In genomic region chr5:24373807-24374206, GRCm38 (mm10) we compare ENCODE assay signal across 23 mouse cellular contexts. TPM values are rescaled to one million over a fixed set of nuclear protein-coding genes. Genes with fewer than 3 reads are reported as not detected.
"Had no signal": no experiment of that assay in that cellular context is flagged by ENCODE, and none has a peak within 500 bp of the region (broad histone marks: within the 10 kb centered on the region; RNA-seq: fewer than 3 reads in every experiment).

No protein-coding gene starts in this region.

- H3K27me3 ChIP-seq: kidney, embryonic 15.5 days; limb, embryonic 13.5 days; lung, embryonic 15.5 days; midbrain, embryonic 12.5 days; midbrain, embryonic 15.5 days; neural tube, embryonic 12.5 days; neural tube, embryonic 15.5 days had no signal

- H3K4me3 ChIP-seq: kidney, embryonic 15.5 days; limb, embryonic 10.5 days; limb, embryonic 13.5 days; liver, embryonic 12.5 days; liver, embryonic 15.5 days; lung, embryonic 15.5 days; midbrain, embryonic 12.5 days; midbrain, embryonic 15.5 days; neural tube, embryonic 12.5 days; neural tube, embryonic 15.5 days had no signal

- H3K9me3 ChIP-seq: kidney, embryonic 15.5 days; limb, embryonic 10.5 days; limb, embryonic 13.5 days; liver, embryonic 12.5 days; liver, embryonic 15.5 days; lung, embryonic 15.5 days; midbrain, embryonic 12.5 days; midbrain, embryonic 15.5 days; neural tube, embryonic 12.5 days; neural tube, embryonic 15.5 days had no signal

- ATAC-seq: liver, embryonic 12.5 days; midbrain, embryonic 15.5 days had no signal

- H3K9ac ChIP-seq: kidney, embryonic 15.5 days; limb, embryonic 13.5 days; liver, embryonic 12.5 days; liver, embryonic 15.5 days; lung, embryonic 15.5 days; midbrain, embryonic 12.5 days; midbrain, embryonic 15.5 days; neural tube, embryonic 12.5 days; neural tube, embryonic 15.5 days had no signal

- H3K4me2 ChIP-seq: kidney, embryonic 15.5 days; limb, embryonic 13.5 days; liver, embryonic 12.5 days; liver, embryonic 15.5 days; lung, embryonic 15.5 days; midbrain, embryonic 12.5 days; midbrain, embryonic 15.5 days; neural tube, embryonic 12.5 days; neural tube, embryonic 15.5 days had no signal

- H3K4me1 ChIP-seq: liver, embryonic 12.5 days; liver, embryonic 15.5 days; midbrain, embryonic 12.5 days; midbrain, embryonic 15.5 days; neural tube, embryonic 12.5 days; neural tube, embryonic 15.5 days had no signal

- H3K27ac ChIP-seq: kidney, embryonic 15.5 days; limb, embryonic 10.5 days; limb, embryonic 13.5 days; liver, embryonic 12.5 days; liver, embryonic 15.5 days; lung, embryonic 15.5 days; macrophage; midbrain, embryonic 12.5 days; midbrain, embryonic 15.5 days; neural tube, embryonic 12.5 days; neural tube, embryonic 15.5 days had no signal

- DNase-seq: kidney, adult 8-10 months; kidney, postnatal 10 days; kidney, postnatal 36 days; liver; lung, adult 18-20 months; lung, postnatal 14 days; right cerebral cortex, adult 18-20 months; right cerebral cortex, postnatal 14 days; right cerebral cortex, postnatal 4 days; thymus, adult 18-20 months; thymus, postnatal 36 days had no signal

- H3K36me3 ChIP-seq: kidney, embryonic 15.5 days; limb, embryonic 10.5 days; limb, embryonic 13.5 days; liver, embryonic 12.5 days; liver, embryonic 15.5 days; lung, embryonic 15.5 days; midbrain, embryonic 12.5 days; midbrain, embryonic 15.5 days; neural tube, embryonic 12.5 days; neural tube, embryonic 15.5 days had no signal

RNA-seq across cellular contexts. Expression of gene Nos3, which starts 9.2 kb away (rescaled TPM):
- polyA plus RNA-seq: macrophage had no signal

RNA-seq across cellular contexts. Expression of gene Kcnh2, which starts 22.4 kb away (rescaled TPM):
- total RNA-seq: megakaryocyte, adult 5-6 weeks had no signal
- polyA plus RNA-seq: macrophage had no signal

RNA-seq across cellular contexts. Expression of gene Asic3, which starts 39.4 kb away (rescaled TPM):
- total RNA-seq: megakaryocyte, adult 5-6 weeks had no signal
- polyA plus RNA-seq: liver, embryonic 12.5 days; liver, embryonic 15.5 days; macrophage had no signal
